Mouse (Mus musculus): ENCODE measurements around the gene 4930470P17Rik. TPM values are rescaled to one million over a fixed set of nuclear protein-coding genes. Genes with fewer than 3 reads are reported as not detected.

4930470P17Rik gene
- total and polyA plus RNA-seq, 3 experiments: not detected

DNA sequence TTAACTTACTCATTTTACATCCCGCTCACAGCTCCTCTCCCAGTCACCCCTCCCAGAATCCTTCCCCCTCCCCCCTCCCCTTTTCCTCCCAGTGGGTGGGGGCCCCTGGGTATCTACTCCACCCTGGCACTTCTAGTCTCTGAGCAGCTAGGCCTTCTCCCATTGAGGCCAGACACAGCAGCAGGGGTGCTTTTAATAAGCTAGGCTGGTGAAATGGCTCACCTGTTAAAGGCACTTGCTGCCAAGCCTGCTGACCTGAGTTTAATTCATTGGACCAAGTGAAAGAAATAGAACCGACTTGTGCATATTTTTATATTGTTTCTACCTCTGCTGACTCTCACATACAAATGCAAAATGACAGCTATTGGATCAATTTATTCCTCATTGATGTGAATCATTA lies 52.7 kb downstream of the 4930470P17Rik start (continued):
- TF ChIP-seq MXI1 (IDR thresholded peaks at IDR 0.05; ENCODE audit: low read depth, low read length) (no peak), ZC3H11A (IDR thresholded peaks at IDR 0.05; ENCODE audit: low read depth, low read length) (no peak)

DNA sequence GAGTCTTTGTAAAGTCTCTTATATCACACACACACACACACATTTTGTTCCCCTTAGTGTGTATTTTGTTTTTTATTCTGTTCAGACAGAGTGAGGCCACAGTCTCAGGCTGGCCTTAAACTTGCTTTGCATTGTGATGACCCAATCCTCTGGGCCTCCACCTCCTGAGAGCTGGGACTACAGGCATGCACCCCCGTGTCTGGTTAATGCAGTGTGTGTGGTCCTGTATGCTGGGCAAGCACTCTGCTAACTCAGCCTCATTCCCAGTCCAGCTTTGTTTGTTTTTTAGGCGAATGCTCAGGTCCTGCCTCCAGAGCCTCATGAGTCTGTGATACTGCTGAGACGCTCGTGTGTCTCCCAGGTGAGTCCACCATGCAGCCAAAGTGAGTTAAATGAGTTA lies 53.8 kb downstream of the 4930470P17Rik start:
- no peaks in the 10 kb centered on the region for H3K27me3 ChIP-seq (replicated peaks)
- in situ Hi-C loops (cut with MboI; ENCODE audit: low pct_ligation_motif_present, low pct_unique_long_range_greater_than_20kb, low sequenced_read_pairs): no loop called here
- no peak overlapping the region for H3K4me3 ChIP-seq (replicated peaks in 1 of 3; ENCODE audit: low read depth in 2 of 3, low read length in 2 of 3, poor library complexity in 1 of 3)
- H3K9me3 ChIP-seq (replicated peaks; ENCODE audit: low read length): peaks cover 51% of the 10 kb centered on the region
- no peak overlapping the region for H3K9ac ChIP-seq (ENCODE audit: insufficient read depth, low read depth)
- no peaks in the 10 kb centered on the region for H3K4me1 ChIP-seq (ENCODE audit: control insufficient read depth in 1 of 2, insufficient read depth in 2 of 2)
- no peak overlapping the region for H3K4me2 ChIP-seq (ENCODE audit: insufficient read depth, low read depth, poor library complexity, severe bottlenecking)
- H3K27ac ChIP-seq (ENCODE audit: insufficient read depth, low read depth): no peak overlapping the region
- DNase-seq (ENCODE audit: extremely low read depth): no peak
- dilution Hi-C loops (cut with MboI; ENCODE audit: extremely low pct_ligation_motif_present, extremely low pct_unique_long_range_greater_than_20kb, low sequenced_read_pairs): no loop called here
- TF ChIP-seq MAFK (IDR thresholded peaks at IDR 0.05; ENCODE audit: insufficient replicate concordance, low read length): no peak
- no peak for TF ChIP-seq MYC (IDR thresholded peaks at IDR 0.05; ENCODE audit: low read depth, low read length)
- no peak for TF ChIP-seq RCOR1 (conservative IDR thresholded peaks at IDR 0.05; ENCODE audit: low read depth, low read length)
- no peak for TF ChIP-seq IRF4 (IDR thresholded peaks at IDR 0.05; ENCODE audit: low read depth, low read length)
- no peak for TF ChIP-seq TBP (conservative IDR thresholded peaks at IDR 0.05; ENCODE audit: low read depth, low read length)
- no peak for TF ChIP-seq USF2 (conservative IDR thresholded peaks at IDR 0.05; ENCODE audit: low read depth, low read length)
- TF ChIP-seq ETS1 (conservative IDR thresholded peaks at IDR 0.05; ENCODE audit: low read depth, low read length): no peak
- TF ChIP-seq SIN3A (IDR thresholded peaks at IDR 0.05; ENCODE audit: low read length): no peak
- TF ChIP-seq E2F4 (IDR thresholded peaks at IDR 0.05; ENCODE audit: insufficient replicate concordance, low read depth, low read length): no peak
- TF ChIP-seq ELF1 (IDR thresholded peaks at IDR 0.05; ENCODE audit: low read depth, low read length): no peak
- no peak for TF ChIP-seq POLR2AphosphoS2 (IDR thresholded peaks at IDR 0.05; ENCODE audit: low read depth, low read length)
- no peak for TF ChIP-seq CHD2 (IDR thresholded peaks at IDR 0.05; ENCODE audit: low read length)
- no peak for TF ChIP-seq UBTF (IDR thresholded peaks at IDR 0.05; ENCODE audit: low read depth, low read length)
- TF ChIP-seq JUND (conservative IDR thresholded peaks at IDR 0.05; ENCODE audit: low read depth, low read length): no peak
- no peak for TF ChIP-seq SMC3 (IDR thresholded peaks at IDR 0.05; ENCODE audit: low read depth, low read length)
- no peak for TF ChIP-seq USF1 (IDR thresholded peaks at IDR 0.05; ENCODE audit: low read depth, low read length)
- TF ChIP-seq ZC3H11A (IDR thresholded peaks at IDR 0.05; ENCODE audit: low read depth, low read length): no peak
- no peaks in the 10 kb centered on the region for H3K79me2 ChIP-seq (replicated peaks; ENCODE audit: control insufficient read depth, extremely low read depth, insufficient read depth, poor library complexity, severe bottlenecking)
- H3K36me3 ChIP-seq (replicated peaks in 1 of 2; ENCODE audit: control insufficient read depth in 1 of 2, insufficient read depth in 1 of 2, low read length in 1 of 2): no peaks in the 10 kb centered on the region

GRCm38 (mm10) chr2:170547526-170547925 lies 54.3 kb downstream of the 4930470P17Rik start:
- Histone ChIP-seq H3K27me3 (replicated peaks) (no peaks in the 10 kb centered on the region), H3K9ac (ENCODE audit: insufficient read depth, low read depth) (no peak overlapping the region), H3K27ac (ENCODE audit: insufficient read depth, low read depth) (no peak overlapping the region), H3K36me3 (replicated peaks in 1 of 2; ENCODE audit: control insufficient read depth in 1 of 2, insufficient read depth in 1 of 2, low read length in 1 of 2) (no peaks in the 10 kb centered on the region), H3K9me3 (replicated peaks; ENCODE audit: low read length) (peaks cover 52% of the 10 kb centered on the region), H3K4me2 (ENCODE audit: insufficient read depth, low read depth, poor library complexity, severe bottlenecking) (no peak overlapping the region), H3K79me2 (replicated peaks; ENCODE audit: control insufficient read depth, extremely low read depth, insufficient read depth, poor library complexity, severe bottlenecking) (no peaks in the 10 kb centered on the region), H3K4me3 (replicated peaks in 1 of 3; ENCODE audit: low read depth in 2 of 3, low read length in 2 of 3, poor library complexity in 1 of 3) (no peak overlapping the region), H3K4me1 (ENCODE audit: control insufficient read depth in 1 of 2, insufficient read depth in 2 of 2) (no peaks in the 10 kb centered on the region)
- no peak for TF ChIP-seq BHLHE40 (IDR thresholded peaks at IDR 0.05; ENCODE audit: low read depth, low read length)
- TF ChIP-seq CHD1 (IDR thresholded peaks at IDR 0.05; ENCODE audit: low read depth, low read length): no peak
- no peak for TF ChIP-seq UBTF (IDR thresholded peaks at IDR 0.05; ENCODE audit: low read depth, low read length)
- no peak for TF ChIP-seq EP300 (IDR thresholded peaks at IDR 0.05; ENCODE audit: low read length)
- no peak for TF ChIP-seq KAT2A (IDR thresholded peaks at IDR 0.05; ENCODE audit: insufficient replicate concordance, low read length)
- TF ChIP-seq CTCF (conservative IDR thresholded peaks at IDR 0.05 in 1 of 2, IDR thresholded peaks at IDR 0.05 in 1 of 2; ENCODE audit: low read depth in 2 of 2, low read length in 2 of 2): no peak
- DNase-seq (ENCODE audit: extremely low read depth): no peak
- dilution Hi-C loops (cut with MboI; ENCODE audit: extremely low pct_ligation_motif_present, extremely low pct_unique_long_range_greater_than_20kb, low sequenced_read_pairs) (no loop called here), in situ Hi-C loops (cut with MboI; ENCODE audit: low pct_ligation_motif_present, low pct_unique_long_range_greater_than_20kb, low sequenced_read_pairs) (no loop called here)

Measured in CH12.LX (cell line).